Mouse (Mus musculus) lung, postnatal 0 days (tissue): ENCODE data around the gene Eif2ak3. TPM values are rescaled to one million over a fixed set of nuclear protein-coding genes. Genes with fewer than 3 reads are reported as not detected.
A peak's percentile ranks its signal among the peaks of the same experiment; 100 is the strongest.

Source experiments
- ATAC-seq: fragments of 200-750 bp; cut with Nextera tagmentation; 2 replicates; pipeline ENCODE4 v1.8.0; 2017; ENCODE audit warnings: moderate library complexity
- DNase-seq: peaks from one replicate; pipeline ENCODE4 v3.0.0-alpha.2; 2016; ENCODE audit warnings: low spot score
- H3K27ac ChIP-seq: fragments of 300-500 bp; sonication (generic); 2 replicates; pipeline ENCODE4 v1.5.1; 2014; ENCODE audit warnings: antibody characterized with exemption, mild to moderate bottlenecking, low read length, mixed read lengths
- H3K27me3 ChIP-seq: fragments of 300-500 bp; sonication (generic); replicated peaks from 2 replicates; pipeline ENCODE4 v1.6.1; 2014; ENCODE audit warnings: low read length, mixed read lengths; ENCODE audit not compliant: insufficient read depth
- H3K36me3 ChIP-seq: fragments of 300-500 bp; sonication (generic); 2 replicates; pipeline ENCODE4 v1.6.1; 2014; ENCODE audit warnings: low read length, mixed read lengths; ENCODE audit not compliant: insufficient read depth
- H3K4me1 ChIP-seq: fragments of 300-500 bp; sonication (generic); 2 replicates; pipeline ENCODE4 v1.6.1; 2014; ENCODE audit warnings: antibody characterized with exemption, low read depth, low read length, mixed read lengths; ENCODE audit not compliant: insufficient read depth
- H3K4me2 ChIP-seq: fragments of 300-500 bp; sonication (generic); replicated peaks from 2 replicates; pipeline ENCODE4 v1.6.1; 2014; ENCODE audit warnings: low read depth, mild to moderate bottlenecking, low read length, moderate library complexity, mixed read lengths
- H3K4me3 ChIP-seq: fragments of 300-500 bp; sonication (generic); 2 replicates; pipeline ENCODE4 v1.5.1; 2014; ENCODE audit warnings: low read depth, low read length
- H3K9ac ChIP-seq: fragments of 300-500 bp; sonication (generic); replicated peaks from 2 replicates; pipeline ENCODE4 v1.6.1; 2014; ENCODE audit warnings: low read depth, mild to moderate bottlenecking
- H3K9me3 ChIP-seq: fragments of 300-500 bp; sonication (generic); 2 replicates; pipeline ENCODE4 v1.6.1; 2016; ENCODE audit warnings: low read length, mixed read lengths
- CTCF ChIP-seq: IDR thresholded peaks from 2 replicates; pipeline ENCODE4 v1.5.1; 2016; ENCODE audit warnings: antibody characterized with exemption, mild to moderate bottlenecking
- EP300 ChIP-seq: IDR thresholded peaks from 2 replicates; pipeline ENCODE4 v1.6.1; 2016; ENCODE audit warnings: antibody characterized with exemption, mild to moderate bottlenecking, control low read depth
- WGBS: fragments of 180-500 bp; shearing (Covaris S2); extraction: QIAGEN DNeasy Blood & Tissue Kit; methylation state at CpG from one replicate; pipeline ENCODE4 v1.1.7; 2014; 5-methylcytosine and 5-hydroxymethylcytosine counted together
- polyA plus RNA-seq: library from polyadenylated mRNA; unstranded; fragments of >200 nt; fragmentation: Nextera tagmentation; extraction: Ambion mirVana; gene quantifications from 2 replicates; pipeline ENCODE4 v1.2.1, GENCODE M21; 2015

The Eif2ak3 gene
- polyA plus RNA-seq, 1 experiment from 2014 or later = 8.6 TPM

DNA sequence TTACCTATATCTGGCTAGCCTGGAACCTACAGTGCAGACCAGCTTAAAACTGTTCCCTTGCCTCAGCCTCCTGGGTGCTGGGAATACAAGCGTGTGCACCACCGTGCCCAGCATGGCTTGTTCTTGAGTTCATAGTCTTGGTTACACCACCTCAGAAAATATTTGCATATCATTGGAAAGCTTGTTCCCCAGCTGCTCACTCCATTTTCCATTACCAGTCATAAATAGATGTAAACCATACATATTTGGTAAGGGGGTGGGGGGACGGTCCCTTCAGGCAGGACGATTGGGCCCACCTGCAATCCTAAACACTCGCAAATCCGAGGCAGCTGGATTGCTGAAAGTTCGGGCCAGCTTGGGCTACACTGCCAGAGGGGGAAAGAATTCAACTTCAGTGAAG, 109.0 kb downstream of the Eif2ak3 start:
- H3K27me3 ChIP-seq = peaks cover 35% of the 10 kb centered on the region
- H3K4me3 ChIP-seq = no peak overlapping the region
- no peak overlapping the region for H3K27ac ChIP-seq
- DNase-seq (no peak), ATAC-seq (no peak)
- H3K9ac ChIP-seq = no peak overlapping the region
- no peaks in the 10 kb centered on the region for H3K9me3 ChIP-seq
- H3K4me1 ChIP-seq = peaks cover 9% of the 10 kb centered on the region
- TF ChIP-seq CTCF (no peak), EP300 (no peak)
- H3K4me2 ChIP-seq = no peak overlapping the region
- H3K36me3 ChIP-seq = no peaks in the 10 kb centered on the region
- 64% methylated on average over 7 of the region's 7 CpGs for WGBS

DNA sequence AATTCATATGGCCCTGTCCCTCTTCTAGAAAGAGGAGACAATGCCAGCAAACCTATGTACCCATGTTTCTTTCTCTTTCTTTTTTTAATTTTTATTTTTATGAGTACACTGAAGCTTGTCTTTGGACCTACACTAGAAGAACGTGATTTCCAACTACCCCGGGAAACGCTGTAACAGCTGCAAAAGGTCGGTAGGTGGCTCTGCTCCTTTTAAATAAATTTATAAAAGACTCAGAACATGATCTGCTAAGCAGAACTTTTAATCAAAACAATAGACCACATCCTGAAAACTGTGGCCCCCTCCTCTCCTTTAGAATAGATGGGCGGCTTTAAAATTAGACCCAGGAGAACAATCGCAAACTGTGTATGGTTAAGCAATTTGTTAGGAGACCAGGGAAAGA, 109.7 kb downstream of the Eif2ak3 start:
- TF ChIP-seq EP300 (no peak), CTCF (peak; percentile 51)
- Histone ChIP-seq H3K27ac (no peak overlapping the region), H3K27me3 (peaks cover 38% of the 10 kb centered on the region), H3K9me3 (no peaks in the 10 kb centered on the region), H3K9ac (no peak overlapping the region), H3K36me3 (no peaks in the 10 kb centered on the region), H3K4me3 (no peak overlapping the region), H3K4me1 (peaks cover 9% of the 10 kb centered on the region), H3K4me2 (no peak overlapping the region)
- WGBS = 10% methylated on average over 6 of the region's 6 CpGs
- no peak for ATAC-seq
- peak; percentile 45 for DNase-seq

Other genes starting within 250 kb of the Eif2ak3 start
- gene Rpia, start 52.3 kb upstream of the Eif2ak3 start, polyA plus RNA-seq = 2.3 and 2.4 TPM in 2 replicates
- gene Tex37, start 74.4 kb downstream of the Eif2ak3 start, polyA plus RNA-seq = not detected in 2 replicates
- gene Foxi3, start 112.0 kb downstream of the Eif2ak3 start, polyA plus RNA-seq = not detected in 2 replicates